Mouse (Mus musculus) hindbrain, postnatal 0 days (tissue): ENCODE results near the gene Col4a5. TPM values are rescaled to one million over a fixed set of nuclear protein-coding genes. Genes with fewer than 3 reads are reported as not detected.
A peak's percentile ranks its signal among the peaks of the same experiment; 100 is the strongest.

Experiments
- ATAC-seq: fragments of 200-750 bp; cut with Nextera tagmentation; 2 replicates; pipeline ENCODE4 v1.8.0; 2017; ENCODE audit warnings: mild to moderate bottlenecking, moderate TSS enrichment, moderate library complexity
- DNase-seq: peaks from one replicate; pipeline ENCODE4 v3.0.0-alpha.2; 2015; ENCODE audit warnings: low spot score
- H3K27ac ChIP-seq: fragments of 300-500 bp; sonication (generic); 2 replicates; pipeline ENCODE4 v1.5.1; 2014; ENCODE audit warnings: mild to moderate bottlenecking
- H3K27me3 ChIP-seq: fragments of 300-500 bp; sonication (generic); 2 replicates; pipeline ENCODE4 v1.6.1; 2014; ENCODE audit warnings: low read length, mixed read lengths; ENCODE audit not compliant: insufficient read depth
- H3K36me3 ChIP-seq: fragments of 300-500 bp; sonication (generic); 2 replicates; pipeline ENCODE4 v1.6.1; 2014; ENCODE audit warnings: low read length, mixed read lengths; ENCODE audit not compliant: insufficient read depth
- H3K4me1 ChIP-seq: fragments of 300-500 bp; sonication (generic); 2 replicates; pipeline ENCODE4 v1.6.1; 2014; ENCODE audit warnings: antibody characterized with exemption, low read length, mixed read lengths; ENCODE audit not compliant: insufficient read depth
- H3K4me2 ChIP-seq: fragments of 300-500 bp; sonication (generic); 2 replicates; pipeline ENCODE4 v1.6.1; 2014; ENCODE audit warnings: low read depth, mild to moderate bottlenecking, low read length, moderate library complexity, mixed read lengths
- H3K4me3 ChIP-seq: fragments of 300-500 bp; sonication (generic); 2 replicates; pipeline ENCODE4 v1.5.1; 2014; ENCODE audit warnings: low read length
- H3K9ac ChIP-seq: fragments of 300-500 bp; sonication (generic); replicated peaks from 2 replicates; pipeline ENCODE4 v1.6.1; 2014; ENCODE audit warnings: mild to moderate bottlenecking, low read length, moderate library complexity, mixed read lengths
- H3K9me3 ChIP-seq: fragments of 300-500 bp; sonication (generic); 2 replicates; pipeline ENCODE4 v1.6.1; 2016; ENCODE audit warnings: low read length, mixed read lengths
- CTCF ChIP-seq: IDR thresholded peaks from 2 replicates; pipeline ENCODE4 v1.5.1; 2016; ENCODE audit warnings: antibody characterized with exemption, control low read depth, low read depth
- WGBS: fragments of 180-500 bp; shearing (Covaris S2); extraction: QIAGEN DNeasy Blood & Tissue Kit; methylation state at CpG from one replicate; pipeline ENCODE4 v1.1.7; 2014; 5-methylcytosine and 5-hydroxymethylcytosine counted together
- polyA plus RNA-seq: library from polyadenylated mRNA; unstranded; fragments of >200 nt; fragmentation: Nextera tagmentation; extraction: Ambion mirVana; gene quantifications from 2 replicates; pipeline ENCODE4 v1.2.1, GENCODE M21; 2015
- total RNA-seq: library from RNA; depleted of rRNA; stranded (reverse); fragments of >200 nt; gene quantifications from 2 replicates; pipeline ENCODE4 v1.2.3, GENCODE M21; 2014

Gene Col4a5
- total and polyA plus RNA-seq, 2 experiments from 2014 or later, result 7.1 to 31.9 TPM

DNA sequence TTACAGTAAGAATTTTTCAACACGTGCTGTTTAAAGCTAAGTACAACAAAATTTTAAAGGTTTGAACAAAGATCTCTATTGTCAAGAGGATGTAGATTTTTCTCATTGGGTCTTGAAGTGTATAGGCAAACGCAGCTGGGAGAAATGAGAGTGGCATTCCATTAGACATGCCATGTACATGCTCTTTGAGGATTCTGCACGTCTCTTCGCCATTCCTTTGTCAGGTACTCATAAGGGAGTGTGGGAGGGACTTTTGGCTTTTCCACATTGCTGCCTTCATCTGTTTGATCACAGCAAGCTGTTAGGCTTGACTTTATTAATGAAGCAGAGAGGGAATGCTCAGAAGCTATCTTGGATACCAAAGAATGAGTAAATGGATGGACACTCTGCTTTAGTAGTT lies 19.4 kb downstream of the Col4a5 start:
- no peak overlapping the region for H3K4me2 ChIP-seq
- TF ChIP-seq CTCF, result no peak
- no peak overlapping the region for H3K4me3 ChIP-seq
- no peak for ATAC-seq
- H3K4me1 ChIP-seq, result no peaks in the 10 kb centered on the region
- no peaks in the 10 kb centered on the region for H3K36me3 ChIP-seq
- DNase-seq, result no peak
- H3K9ac ChIP-seq, result no peak overlapping the region
- 66% methylated on average over 4 of the region's 4 CpGs for WGBS
- H3K27me3 ChIP-seq, result no peaks in the 10 kb centered on the region
- no peaks in the 10 kb centered on the region for H3K9me3 ChIP-seq
- no peak overlapping the region for H3K27ac ChIP-seq

- no peak for ATAC-seq
- no peak overlapping the region for H3K9ac ChIP-seq
- H3K36me3 ChIP-seq, result no peaks in the 10 kb centered on the region
- H3K27ac ChIP-seq, result no peak overlapping the region
- TF ChIP-seq CTCF, result no peak
- no peaks in the 10 kb centered on the region for H3K9me3 ChIP-seq
- no peaks in the 10 kb centered on the region for H3K27me3 ChIP-seq
- WGBS, result 71% methylated on average over 1 of the region's 1 CpGs
- H3K4me3 ChIP-seq, result no peak overlapping the region
- no peaks in the 10 kb centered on the region for H3K4me1 ChIP-seq
- peak; percentile 2 for DNase-seq
- no peak overlapping the region for H3K4me2 ChIP-seq
Measured at GRCm38 (mm10) chrX:141503125-141503524, 27.9 kb downstream of the Col4a5 start.

- Histone ChIP-seq H3K9ac (no peak overlapping the region), H3K27me3 (no peaks in the 10 kb centered on the region), H3K9me3 (no peaks in the 10 kb centered on the region), H3K4me2 (no peak overlapping the region), H3K4me3 (no peak overlapping the region), H3K27ac (no peak overlapping the region), H3K4me1 (no peaks in the 10 kb centered on the region), H3K36me3 (no peaks in the 10 kb centered on the region)
- no peak for DNase-seq
- ATAC-seq, result no peak
- no peak for TF ChIP-seq CTCF
Measured at GRCm38 (mm10) chrX:141533447-141533846, 58.3 kb downstream of the Col4a5 start.

DNA sequence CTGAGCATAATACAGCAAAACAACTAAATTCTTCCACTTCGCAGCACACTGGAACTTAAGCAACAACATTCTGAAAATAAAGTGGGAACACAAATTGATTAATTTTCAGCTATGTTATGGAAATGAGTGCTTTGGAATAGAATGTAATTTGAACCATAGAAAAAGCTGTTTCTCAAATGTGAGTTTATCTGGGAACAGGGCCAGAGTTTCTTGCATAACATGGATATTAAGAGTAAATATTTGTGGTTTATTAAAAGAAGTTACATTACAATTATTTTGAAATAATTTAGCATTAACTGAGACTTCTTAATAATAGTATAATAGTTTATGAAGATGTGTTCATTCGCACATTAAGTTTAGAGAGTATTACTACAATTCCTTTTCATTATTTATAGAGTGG lies 72.3 kb downstream of the Col4a5 start:
- Histone ChIP-seq H3K27me3 (no peaks in the 10 kb centered on the region), H3K4me1 (no peaks in the 10 kb centered on the region), H3K4me2 (no peak overlapping the region), H3K4me3 (no peak overlapping the region), H3K27ac (no peak overlapping the region), H3K36me3 (no peaks in the 10 kb centered on the region), H3K9me3 (no peaks in the 10 kb centered on the region), H3K9ac (no peak overlapping the region)
- TF ChIP-seq CTCF, result no peak
- 87% methylated on average over 2 of the region's 2 CpGs for WGBS
- ATAC-seq, result no peak
- DNase-seq, result no peak

GRCm38 (mm10) chrX:141590242-141590641 lies 115.1 kb downstream of the Col4a5 start:
- Histone ChIP-seq H3K36me3 (no peaks in the 10 kb centered on the region), H3K27ac (no peak overlapping the region), H3K4me3 (no peak overlapping the region), H3K9ac (no peak overlapping the region), H3K4me2 (no peak overlapping the region), H3K4me1 (no peaks in the 10 kb centered on the region), H3K27me3 (no peaks in the 10 kb centered on the region), H3K9me3 (no peaks in the 10 kb centered on the region)
- TF ChIP-seq CTCF, result peak; percentile 58
- ATAC-seq (no peak), DNase-seq (peak; percentile 53)
- WGBS, result 34% methylated on average over 3 of the region's 3 CpGs

- DNase-seq (peak; percentile 24), ATAC-seq (no peak)
- peaks cover 31% of the 10 kb centered on the region for H3K27me3 ChIP-seq
- H3K9ac ChIP-seq, result no peak overlapping the region
- H3K9me3 ChIP-seq, result no peaks in the 10 kb centered on the region
- no peak for TF ChIP-seq CTCF
- H3K4me1 ChIP-seq, result no peaks in the 10 kb centered on the region
- H3K27ac ChIP-seq, result no peak overlapping the region
- WGBS, result 29% methylated on average over 33 of the region's 33 CpGs
- H3K4me2 ChIP-seq, result peak overlapping the region; percentile 62
- H3K4me3 ChIP-seq, result peak overlapping the region; percentile 38
- H3K36me3 ChIP-seq, result no peaks in the 10 kb centered on the region
Measured at GRCm38 (mm10) chrX:141721725-141722124, 246.5 kb downstream of the Col4a5 start.

GRCm38 (mm10) chrX:141723936-141724335 lies 248.8 kb downstream of the Col4a5 start:
- Histone ChIP-seq H3K4me2 (peak overlapping the region; percentile 58), H3K9me3 (no peaks in the 10 kb centered on the region), H3K9ac (no peak overlapping the region), H3K4me1 (no peaks in the 10 kb centered on the region), H3K4me3 (peak overlapping the region; percentile 40), H3K27ac (no peak overlapping the region), H3K27me3 (peaks cover 36% of the 10 kb centered on the region), H3K36me3 (no peaks in the 10 kb centered on the region)
- ATAC-seq (peak; percentile 43), DNase-seq (peak; percentile 30)
- whole genome bisulfite sequencing, result 33% methylated on average over 16 of the region's 16 CpGs
- TF ChIP-seq CTCF, result peak; percentile 54
